Mouse (Mus musculus) adrenal gland, postnatal 25 days (tissue): ENCODE measurements around the gene F2r. TPM values are rescaled to one million over a fixed set of nuclear protein-coding genes. Genes with fewer than 3 reads are reported as not detected.

Experiments
- DNase-seq: peaks from one replicate; pipeline ENCODE4 v3.0.0; 2021; ENCODE audit warnings: mixed read lengths
- long read RNA-seq: library from polyadenylated mRNA; stranded (forward); transcript quantifications from one replicate; pipeline ENCODE4 v2.0.0, GENCODE M21; 2021
- total RNA-seq: library from RNA; stranded (reverse); gene quantifications from 2 replicates; pipeline ENCODE4 v1.2.3, GENCODE M21; 2021

The F2r gene
- total RNA-seq, result 108 and 116 TPM in 2 replicates
- long read RNA-seq, transcript F2r-201 (2 exons, 3,336 nt), result major isoform, 136 of 164 reads
- long read RNA-seq, partial matches to known transcripts, result 27 of 164 reads
- long read RNA-seq, other reads (novel, unspliced or antisense), result 1 of 164 reads

DNA sequence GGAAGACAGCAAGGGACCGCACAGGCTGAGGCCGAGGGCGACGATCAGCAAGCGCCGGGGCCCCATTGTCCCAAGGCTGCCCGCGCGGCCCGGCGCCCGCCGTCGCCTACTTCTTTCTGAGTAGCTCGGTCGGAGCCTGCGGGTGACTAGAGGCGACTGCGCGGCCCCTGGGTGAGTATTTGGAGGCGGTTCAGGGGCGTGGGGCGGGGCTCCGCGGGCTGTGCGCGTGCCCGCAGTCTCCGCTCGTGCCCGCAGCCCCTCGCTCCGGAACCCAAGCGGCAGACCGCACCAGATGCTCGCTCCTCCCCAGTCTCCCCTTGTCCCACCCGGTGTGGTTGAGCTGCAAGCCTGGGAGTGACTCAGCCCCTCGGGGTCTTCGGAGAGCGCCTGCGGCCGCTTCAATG lies at the start of gene F2r:
Gene F2r (minus strand): TSS at position 179 of the 404 bp plus-strand sequence.
- DNase-seq, result peak; percentile 91

DNA sequence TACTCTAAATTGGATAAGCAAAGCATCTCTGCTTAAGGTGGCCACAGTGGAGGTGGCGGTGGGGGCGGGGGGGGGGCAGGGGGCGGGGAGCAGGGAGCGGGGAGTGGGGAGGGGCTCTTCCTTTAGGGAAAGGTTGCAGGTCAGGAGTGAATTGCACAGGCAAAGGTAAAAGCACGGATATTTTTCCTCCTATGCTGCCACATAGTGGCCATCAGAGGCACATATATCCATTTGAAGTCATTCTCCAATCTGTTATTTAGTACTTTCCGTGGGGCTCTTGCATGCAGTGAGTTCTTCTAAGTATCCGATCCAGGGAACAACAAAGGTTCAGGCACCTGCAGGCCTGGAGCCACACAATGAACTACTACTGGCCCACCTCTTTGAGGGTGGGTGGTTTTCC lies 49.0 kb upstream of the F2r start:
- no peak for DNase-seq

- DNase-seq, result no peak
Measured at GRCm38 (mm10) chr13:95665644-95666356, 47.5 kb upstream of the F2r start.

- no peak for DNase-seq
Measured at GRCm38 (mm10) chr13:95663834-95664233, 45.5 kb upstream of the F2r start.

DNA sequence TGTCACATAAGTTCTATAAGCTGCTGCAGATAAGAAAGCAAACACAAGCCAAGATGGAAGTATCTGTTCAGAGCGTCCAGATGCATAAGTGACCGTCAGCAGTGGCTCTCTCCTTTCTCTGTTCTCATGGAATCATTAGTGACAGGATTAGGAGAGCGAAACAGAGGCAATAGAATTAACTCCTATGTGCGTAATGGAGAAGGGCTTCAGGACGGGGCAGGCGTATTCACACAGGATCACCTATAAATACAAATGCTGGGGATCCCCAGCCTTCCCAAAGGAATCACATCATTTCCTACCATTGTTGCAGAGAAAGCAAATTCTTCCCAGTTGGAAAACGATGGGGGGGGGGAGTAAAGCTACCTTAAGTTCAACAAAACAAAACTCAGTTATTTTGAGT lies 41.1 kb upstream of the F2r start:
- no peak for DNase-seq

GRCm38 (mm10) chr13:95657171-95657570 lies 38.9 kb upstream of the F2r start:
- DNase-seq, result no peak

GRCm38 (mm10) chr13:95655284-95655683 lies 37.0 kb upstream of the F2r start:
- DNase-seq, result no peak

DNA sequence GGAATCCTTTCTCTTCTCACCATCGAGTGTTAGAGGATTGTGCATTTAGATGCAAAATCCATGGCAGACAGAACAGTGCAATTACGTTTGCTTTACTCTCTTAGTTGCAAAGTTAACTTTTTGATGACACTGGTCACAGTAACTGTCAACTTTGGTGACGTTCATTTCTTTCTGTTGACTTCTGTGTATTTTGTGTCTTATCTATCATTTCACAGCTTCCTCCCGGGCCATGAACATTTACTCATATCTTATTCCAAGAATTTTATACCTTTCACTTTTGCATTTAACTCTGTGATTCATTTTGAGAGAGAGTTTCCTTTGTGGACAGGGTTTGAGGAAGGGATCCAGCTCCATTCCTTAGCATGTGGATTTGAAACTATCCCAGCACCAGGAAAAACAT lies 35.4 kb upstream of the F2r start:
- DNase-seq, result no peak

- DNase-seq, result no peak
Measured at GRCm38 (mm10) chr13:95651870-95652668, 33.8 kb upstream of the F2r start.

GRCm38 (mm10) chr13:95649941-95650340 lies 31.7 kb upstream of the F2r start:
- no peak for DNase-seq

GRCm38 (mm10) chr13:95647248-95647647 lies 29.0 kb upstream of the F2r start:
- no peak for DNase-seq

DNA sequence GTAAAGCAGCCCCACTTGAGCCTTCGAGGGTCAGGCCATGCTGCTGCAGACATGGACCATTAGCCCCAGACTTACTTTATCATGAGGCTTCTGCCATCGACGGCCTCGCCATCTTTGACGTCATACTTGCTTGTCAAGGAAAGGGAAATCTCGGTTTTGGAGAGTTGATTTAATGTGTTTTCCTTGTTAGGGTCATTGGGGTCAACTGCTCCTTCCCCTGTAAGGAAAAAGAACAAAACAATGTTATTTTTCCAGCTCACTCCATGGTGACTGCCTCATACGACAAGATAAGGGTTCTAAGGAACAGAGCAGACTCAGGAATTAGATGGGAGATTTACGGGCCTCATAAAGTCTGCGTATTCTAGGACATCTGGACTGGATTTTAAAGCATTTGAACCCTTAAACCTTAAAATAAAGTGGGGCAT lies 28.4 kb upstream of the F2r start:
- DNase-seq, result no peak

- no peak for DNase-seq
Measured at GRCm38 (mm10) chr13:95643740-95644139, 25.5 kb upstream of the F2r start.

DNA sequence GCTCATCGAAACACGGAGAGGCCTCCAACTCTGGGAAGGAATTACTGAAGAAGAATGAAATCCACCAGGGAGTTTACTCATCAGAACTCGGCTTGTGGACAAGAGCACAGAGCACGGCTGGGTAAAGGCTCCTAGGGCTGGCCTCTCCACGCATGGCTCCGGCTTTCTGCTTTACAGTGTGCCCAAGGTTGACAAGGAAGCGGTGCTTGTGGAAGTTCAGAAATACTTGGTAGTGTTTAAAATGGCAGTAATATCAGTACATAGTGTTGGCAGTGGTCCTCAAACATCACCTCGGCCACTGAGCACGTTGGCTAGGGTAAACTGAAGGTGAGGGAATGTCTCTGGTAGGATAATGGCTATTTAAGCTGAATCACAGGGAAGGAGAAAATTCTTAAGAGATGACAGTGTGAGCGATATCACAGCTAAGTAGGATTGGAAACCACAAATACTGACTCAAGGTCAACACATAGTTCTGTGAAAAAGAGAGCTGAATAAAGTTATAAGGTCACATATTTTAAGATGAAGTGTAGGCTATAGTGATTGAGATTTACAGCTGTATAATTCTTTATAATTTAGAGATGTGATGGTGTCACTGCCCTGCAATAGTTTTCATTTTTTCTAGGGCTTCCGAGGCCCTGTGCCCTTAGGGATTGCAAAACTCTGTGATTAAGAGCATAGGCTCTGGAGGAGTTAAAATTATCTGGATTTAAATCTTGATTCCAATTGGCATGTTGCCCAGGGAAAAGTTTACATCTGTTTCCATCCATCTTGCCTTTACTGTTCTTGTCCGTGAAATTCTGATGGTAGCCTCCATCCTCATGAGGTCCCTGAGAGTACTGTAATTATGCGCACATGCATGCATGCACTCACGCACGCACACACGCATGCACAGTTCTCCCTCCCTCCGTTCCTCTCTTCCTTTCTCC lies 23.0 kb upstream of the F2r start:
- no peak for DNase-seq

DNA sequence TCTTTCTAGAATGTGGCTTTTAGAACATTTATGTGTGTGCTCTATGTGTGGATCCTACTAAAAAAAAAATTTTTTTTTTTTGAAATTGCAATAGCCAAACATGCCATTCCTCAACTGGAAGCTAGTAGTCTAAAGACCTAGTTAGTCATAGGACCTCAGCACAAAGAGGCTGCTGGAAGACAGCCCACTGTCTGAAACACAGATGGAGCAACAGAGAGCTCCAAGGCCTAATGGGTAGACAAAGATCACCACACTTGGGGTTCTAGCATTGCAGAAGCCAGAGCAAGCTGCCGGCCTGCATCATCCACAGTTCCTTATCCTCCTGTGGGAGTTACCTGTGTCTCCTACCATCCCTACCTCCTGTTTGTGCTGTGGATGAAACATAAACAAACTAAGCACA lies 22.1 kb upstream of the F2r start:
- peak; percentile 21 for DNase-seq

- DNase-seq, result no peak
Measured at GRCm38 (mm10) chr13:95639336-95640116, 21.2 kb upstream of the F2r start.

GRCm38 (mm10) chr13:95638894-95639293 lies 20.6 kb upstream of the F2r start:
- peak; percentile 25 for DNase-seq

DNA sequence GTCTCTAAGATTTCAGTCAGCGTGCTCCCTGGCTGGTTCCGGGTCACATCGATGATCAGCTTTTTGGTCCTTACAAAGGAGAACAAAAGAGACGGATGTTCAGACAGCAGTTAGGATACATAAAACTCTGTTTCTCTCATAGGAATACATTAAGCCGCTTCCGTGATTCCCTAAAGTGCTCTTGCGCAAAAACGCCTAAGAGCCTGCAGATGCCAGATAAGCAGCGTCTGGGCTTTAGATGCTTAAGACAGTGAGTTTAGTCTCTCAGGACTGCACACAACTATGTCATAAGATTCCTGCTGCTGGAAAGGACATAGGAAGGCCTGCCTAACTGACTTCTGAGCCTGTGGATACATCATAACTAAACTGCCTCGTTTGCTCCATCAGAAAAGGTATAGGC lies 19.4 kb upstream of the F2r start:
- no peak for DNase-seq

DNA sequence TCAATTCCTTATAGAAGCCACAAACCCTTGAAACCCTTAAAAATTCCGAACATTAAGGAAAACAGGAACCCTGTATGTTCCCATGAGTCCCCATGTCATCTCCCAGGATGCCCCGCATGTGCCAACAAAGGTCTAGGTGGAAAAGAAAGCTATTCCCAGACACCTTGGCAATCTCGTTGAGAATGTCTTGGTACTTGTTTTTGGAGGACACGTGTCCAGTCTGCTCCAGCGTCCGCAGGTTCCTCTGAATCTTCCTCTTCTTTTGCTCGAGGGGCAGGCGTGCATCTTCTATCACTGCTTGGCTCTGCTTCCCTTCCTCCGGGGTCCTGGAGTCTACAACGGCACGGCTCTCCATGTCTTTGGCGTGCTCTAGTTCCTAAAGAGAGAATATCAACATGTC lies 17.0 kb upstream of the F2r start:
- no peak for DNase-seq

- no peak for DNase-seq
Measured at GRCm38 (mm10) chr13:95634451-95634850, 16.2 kb upstream of the F2r start.

GRCm38 (mm10) chr13:95633384-95633783 lies 15.1 kb upstream of the F2r start:
- DNase-seq, result peak; percentile 43

- DNase-seq, result no peak
Measured at GRCm38 (mm10) chr13:95632144-95632543, 13.9 kb upstream of the F2r start.
